Mouse (Mus musculus) Patski (cell line): ENCODE data around the gene Gm10135. TPM values are rescaled to one million over a fixed set of nuclear protein-coding genes. Genes with fewer than 3 reads are reported as not detected.
"Not testable (repeated sequence)": the region's sequence is repeated elsewhere in the genome, so short reads cannot be mapped to it uniquely, and the experiment has no call there.

Experiments
- ATAC-seq: fragments of 100-300 bp; one replicate; pipeline ENCODE4 v1.8.0; 2021
- CTCF ChIA-PET: fragments of 350-600 bp; sonication (Branson Sonifier 250); formaldehyde crosslinking; loops from one replicate; lab custom pipeline; 2022; ENCODE audit warnings: inconsistent platforms; lab: Charles Lee
- POLR2A ChIA-PET: fragments of 350-600 bp; sonication (Branson Sonifier 250); formaldehyde crosslinking; loops from one replicate; lab custom pipeline; 2022; ENCODE audit warnings: antibody characterized with exemption, inconsistent platforms; lab: Charles Lee
- DNase-seq: peaks from one replicate; pipeline ENCODE4 v3.0.0-alpha.2; 2011; ENCODE audit warnings: low read depth, low spot score
- H3K27me3 ChIP-seq: fragments of 371-371 bp; one replicate; pipeline ENCODE4 v1.5.1; 2021
- CTCF ChIP-seq: fragments of 100-300 bp; IDR thresholded peaks from one replicate; pipeline ENCODE4 v1.5.1; 2021
- in situ Hi-C: fragments of 300-500 bp; cut with MboI; formaldehyde crosslinking; loops from 3 replicates; pipeline ENCODE4 v1.11.1; 2018; ENCODE audit warnings: low pct_unique_long_range_greater_than_20kb, mixed read lengths
- polyA plus RNA-seq: library from polyadenylated mRNA; unstranded; gene quantifications from one replicate; pipeline ENCODE4 v1.2.3, GENCODE M21; 2021

Gene Gm10135
- not detected for polyA plus RNA-seq

- no peak for ATAC-seq
Measured at GRCm38 (mm10) chr5:72974602-72975001, at the start of gene Gm10135. TSS of gene Gm10135 (minus strand) at chr5:72974702.

GRCm38 (mm10) chr5:73023801-73024200 lies 49.3 kb upstream of the Gm10135 start:
- ChIA-PET CTCF (no interaction called here), POLR2A (interaction anchor here (0.6 kb wide), 1 partner anchor 294 kb away, joined by 3 read pairs; no protein-coding TSS in a partner anchor)
- TF ChIP-seq CTCF = no peak
- no peaks in the 10 kb centered on the region for H3K27me3 ChIP-seq
- ATAC-seq (no peak), DNase-seq (no peak)
- in situ Hi-C loops = no loop called here

More at GRCm38 (mm10) chr5:72974602-72975001, at the start of gene Gm10135:
- no peak for TF ChIP-seq CTCF
- ChIA-PET POLR2A (no interaction called here), CTCF (interaction anchor here (0.9 to 5.3 kb wide), 3 partner anchors 10 to 97 kb away, joined by 3 to 31 read pairs (median 7); no protein-coding TSS in a partner anchor)
- no peaks in the 10 kb centered on the region for H3K27me3 ChIP-seq
- in situ Hi-C loops = no loop called here
- no peak for DNase-seq

- H3K27me3 ChIP-seq = no peaks in the 10 kb centered on the region
- in situ Hi-C loops = no loop called here
- POLR2A ChIA-PET = no interaction called here
- TF ChIP-seq CTCF = no peak
- CTCF ChIA-PET = no interaction called here
- no peak for ATAC-seq
- DNase-seq = no peak
Measured at GRCm38 (mm10) chr5:73014745-73015144, 40.2 kb upstream of the Gm10135 start.

GRCm38 (mm10) chr5:73013611-73014287 lies 39.2 kb upstream of the Gm10135 start:
- CTCF ChIA-PET, H3K27me3 ChIP-seq, ATAC-seq, POLR2A ChIA-PET, DNase-seq, in situ Hi-C loops: not testable (repeated sequence)

GRCm38 (mm10) chr5:73012884-73013610 lies 38.5 kb upstream of the Gm10135 start:
- CTCF ChIA-PET, DNase-seq, ATAC-seq, in situ Hi-C loops, H3K27me3 ChIP-seq, POLR2A ChIA-PET: not testable (repeated sequence)

- DNase-seq, H3K27me3 ChIP-seq, CTCF ChIA-PET, POLR2A ChIA-PET, ATAC-seq, in situ Hi-C loops: not testable (repeated sequence)
Measured at GRCm38 (mm10) chr5:73011806-73012205, 37.3 kb upstream of the Gm10135 start.

GRCm38 (mm10) chr5:73008230-73008629 lies 33.7 kb upstream of the Gm10135 start:
- in situ Hi-C loops, ATAC-seq, CTCF ChIA-PET, H3K27me3 ChIP-seq, DNase-seq, POLR2A ChIA-PET: not testable (repeated sequence)
- peak; percentile 45 for TF ChIP-seq CTCF

GRCm38 (mm10) chr5:73007582-73007959 lies 33.1 kb upstream of the Gm10135 start:
- no peak for TF ChIP-seq CTCF
- CTCF ChIA-PET = no interaction called here
- POLR2A ChIA-PET = no interaction called here
- no peak for DNase-seq
- in situ Hi-C loops = no loop called here
- no peak for ATAC-seq
- no peaks in the 10 kb centered on the region for H3K27me3 ChIP-seq

GRCm38 (mm10) chr5:73006784-73007581 lies 32.5 kb upstream of the Gm10135 start, which contains the start of gene Slc10a4:
TSS of gene Slc10a4 (plus strand) at chr5:73006883.
- DNase-seq (no peak), ATAC-seq (no peak)
- H3K27me3 ChIP-seq = no peaks in the 10 kb centered on the region

GRCm38 (mm10) chr5:73004046-73004445 lies 29.5 kb upstream of the Gm10135 start:
- ATAC-seq (no peak), DNase-seq (no peak)
- ChIA-PET CTCF (no interaction called here), POLR2A (no interaction called here)
- in situ Hi-C loops = loop anchor here (5.0 kb wide), 1 partner anchor 412 kb away; no protein-coding TSS in a partner anchor
- no peak for TF ChIP-seq CTCF
- no peaks in the 10 kb centered on the region for H3K27me3 ChIP-seq

More at GRCm38 (mm10) chr5:73006784-73007581, 32.5 kb upstream of the Gm10135 start, which contains the start of gene Slc10a4:
- ChIA-PET CTCF (no interaction called here), POLR2A (no interaction called here)
- in situ Hi-C loops = no loop called here
- no peak for TF ChIP-seq CTCF

GRCm38 (mm10) chr5:72998546-72998945 lies 24.0 kb upstream of the Gm10135 start:
- H3K27me3 ChIP-seq, ATAC-seq, CTCF ChIA-PET, POLR2A ChIA-PET, DNase-seq, in situ Hi-C loops: not testable (repeated sequence)
